Mouse (Mus musculus) spleen, adult 2 months (tissue): ENCODE measurements around the gene Zfp90. TPM values are rescaled to one million over a fixed set of nuclear protein-coding genes. Genes with fewer than 3 reads are reported as not detected.
A peak's percentile ranks its signal among the peaks of the same experiment; 100 is the strongest.

Experiments
- DNase-seq, 2 experiments: peaks; one replicate each; pipeline versions ENCODE4 v3.0.0 to v3.0.0-alpha.2; 2012 to 2021; ENCODE audit warnings: low spot score in 2 of 2, low read depth in 1 of 2
- H3K27ac ChIP-seq: fragments of 200-500 bp; 2 replicates; pipeline ENCODE4 v1.5.1; 2012; ENCODE audit warnings: low read length, inconsistent platforms; ENCODE audit not compliant: insufficient read depth
- H3K27me3 ChIP-seq: fragments of 200-500 bp; 2 replicates; pipeline ENCODE4 v1.6.1; 2012; ENCODE audit warnings: mild to moderate bottlenecking, moderate library complexity, low read length, inconsistent platforms; ENCODE audit not compliant: control insufficient read depth, insufficient read depth
- H3K36me3 ChIP-seq: fragments of 200-500 bp; 2 replicates; pipeline ENCODE4 v1.6.1; 2012; ENCODE audit warnings: mild to moderate bottlenecking, low read length, inconsistent platforms; ENCODE audit not compliant: control insufficient read depth, insufficient read depth
- H3K4me1 ChIP-seq: fragments of 200-500 bp; 2 replicates; pipeline ENCODE4 v1.6.1; 2011; ENCODE audit warnings: inconsistent platforms; ENCODE audit not compliant: control insufficient read depth, insufficient read depth, insufficient read length
- H3K4me3 ChIP-seq: fragments of 200-500 bp; 2 replicates; pipeline ENCODE4 v1.5.1; 2011; ENCODE audit warnings: mild to moderate bottlenecking, inconsistent platforms; ENCODE audit not compliant: insufficient read depth, insufficient read length; ENCODE audit errors: extremely low read depth
- CTCF ChIP-seq: fragments of 200-500 bp; IDR thresholded peaks from 2 replicates; pipeline ENCODE4 v1.5.1; 2011; ENCODE audit warnings: mild to moderate bottlenecking, inconsistent platforms; ENCODE audit not compliant: insufficient read depth, insufficient read length, insufficient replicate concordance; ENCODE audit errors: extremely low read depth
- POLR2A ChIP-seq: fragments of 200-500 bp; IDR thresholded peaks from 2 replicates; pipeline ENCODE4 v1.6.1; 2011; ENCODE audit warnings: low read depth, low read length, inconsistent platforms
- WGBS: fragments of 180-500 bp; shearing (Covaris S2); methylation state at CpG from one replicate; pipeline ENCODE4 v1.1.7; 2018; 5-methylcytosine and 5-hydroxymethylcytosine counted together
- polyA plus RNA-seq: library from polyadenylated mRNA; depleted of rRNA; stranded (reverse); fragments of >200 nt; gene quantifications from 2 replicates; pipeline ENCODE4 v1.2.3, GENCODE M21; 2012

Gene Zfp90
- polyA plus RNA-seq, 1 experiment = 2.2 TPM

GRCm38 (mm10) chr8:106432954-106433570 is 17.9 kb downstream of the Zfp90 start:
- DNase-seq = peak; percentile 31 to 67
- 14% methylated on average over 20 of the region's 20 CpGs for WGBS
- H3K27ac ChIP-seq = no peak overlapping the region

GRCm38 (mm10) chr8:106433667-106434066 is 18.5 kb downstream of the Zfp90 start:
- Histone ChIP-seq H3K36me3 (no peaks in the 10 kb centered on the region), H3K27ac (no peak overlapping the region), H3K27me3 (peaks cover 4% of the 10 kb centered on the region; the same call in 1 of the 2 replicates), H3K4me1 (no peaks in the 10 kb centered on the region), H3K4me3 (no peak overlapping the region)
- 65% methylated on average over 1 of the region's 1 CpGs for WGBS
- TF ChIP-seq CTCF = no peak
- no peak for TF ChIP-seq POLR2A
- no peak for DNase-seq

More at GRCm38 (mm10) chr8:106432954-106433570, 17.9 kb downstream of the Zfp90 start:
- TF ChIP-seq CTCF (peak; percentile 99), POLR2A (no peak)
- Histone ChIP-seq H3K27me3 (peaks cover 4% of the 10 kb centered on the region; the same call in 1 of the 2 replicates), H3K36me3 (no peaks in the 10 kb centered on the region), H3K4me3 (no peak overlapping the region; the same call in 1 of the 2 replicates), H3K4me1 (no peaks in the 10 kb centered on the region)

- TF ChIP-seq CTCF = no peak
- H3K4me1 ChIP-seq = peaks cover under 1% of the 10 kb centered on the region; the same call in 1 of the 2 replicates
- no peak overlapping the region for H3K4me3 ChIP-seq
- no peaks in the 10 kb centered on the region for H3K36me3 ChIP-seq
- H3K27me3 ChIP-seq = peaks cover 4% of the 10 kb centered on the region; the same call in 1 of the 2 replicates
- 88% methylated on average over 3 of the region's 3 CpGs for WGBS
- no peak for DNase-seq
- H3K27ac ChIP-seq = no peak overlapping the region
Observed at GRCm38 (mm10) chr8:106437781-106438180, 22.7 kb downstream of the Zfp90 start.

DNA sequence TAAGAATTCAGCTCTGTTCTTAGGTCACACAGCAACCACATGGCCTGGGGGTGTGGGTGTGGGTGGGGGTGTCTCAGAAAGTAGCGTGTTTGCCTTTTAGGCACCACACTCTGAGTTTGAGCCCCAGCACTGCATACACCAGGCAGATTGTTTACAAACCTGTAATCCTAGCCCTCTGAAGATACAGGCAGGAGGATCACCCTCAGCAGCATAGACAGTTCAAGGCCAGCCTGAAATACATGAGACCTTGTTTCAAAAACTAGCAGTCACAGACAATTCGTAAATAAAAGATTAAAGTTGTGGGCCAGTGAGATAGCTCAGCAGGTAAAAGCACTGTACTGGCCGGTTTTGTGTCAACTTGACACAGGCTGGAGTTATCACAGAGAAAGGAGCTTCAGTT is 25.0 kb downstream of the Zfp90 start:
- H3K27ac ChIP-seq = no peak overlapping the region
- WGBS = 85% methylated on average over 3 of the region's 3 CpGs
- TF ChIP-seq POLR2A = no peak
- no peak for TF ChIP-seq CTCF

GRCm38 (mm10) chr8:106442740-106443139 is 27.6 kb downstream of the Zfp90 start:
- TF ChIP-seq POLR2A (no peak), CTCF (no peak)
- DNase-seq = no peak
- 95% methylated on average over 1 of the region's 1 CpGs for WGBS
- Histone ChIP-seq H3K4me1 (peaks cover 3% of the 10 kb centered on the region; the same call in 1 of the 2 replicates), H3K27ac (no peak overlapping the region), H3K36me3 (no peaks in the 10 kb centered on the region), H3K4me3 (no peak overlapping the region), H3K27me3 (no peaks in the 10 kb centered on the region)

More for the DNA sequence above, 25.0 kb downstream of the Zfp90 start:
- no peak for DNase-seq
- Histone ChIP-seq H3K36me3 (no peaks in the 10 kb centered on the region), H3K27me3 (no peaks in the 10 kb centered on the region), H3K4me1 (peaks cover 3% of the 10 kb centered on the region; the same call in 1 of the 2 replicates), H3K4me3 (no peak overlapping the region)

DNA sequence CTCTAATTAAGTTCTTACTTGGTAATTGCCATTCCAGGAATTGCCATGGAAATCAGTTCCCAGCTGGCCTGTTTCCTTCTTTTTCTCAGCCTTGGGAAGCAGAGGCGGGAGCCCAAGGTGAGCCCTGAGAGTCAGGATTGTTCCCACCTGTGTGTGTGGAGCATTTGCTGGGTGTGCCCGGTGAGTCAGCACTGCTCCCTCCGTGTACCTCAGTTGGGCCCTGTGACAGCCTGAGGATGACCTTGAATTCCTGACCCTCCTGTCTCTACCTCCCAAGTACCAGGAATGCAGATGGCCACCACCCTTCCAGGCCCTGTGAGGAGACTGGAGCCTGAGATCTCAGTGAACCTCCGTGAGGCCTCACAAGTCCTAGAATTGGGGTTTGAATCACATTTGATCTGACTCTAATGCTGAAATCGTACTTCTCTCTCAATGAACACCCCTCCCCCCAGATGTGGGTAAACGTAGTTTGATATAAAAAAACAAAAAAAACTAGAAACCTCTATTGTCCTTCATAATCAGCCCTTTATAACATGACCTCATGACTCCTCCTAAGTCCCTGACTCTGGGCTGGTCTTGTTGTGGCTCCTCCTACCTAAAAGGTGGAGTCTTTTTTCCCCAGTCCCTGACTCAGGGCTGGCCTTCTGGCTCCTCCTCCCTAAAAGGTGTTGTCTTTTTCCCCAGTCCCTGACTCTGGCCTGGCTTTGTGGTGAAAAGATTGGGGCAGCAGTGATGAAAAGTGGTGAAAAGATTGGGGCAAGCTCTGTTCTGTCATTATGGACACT is 36.4 kb downstream of the Zfp90 start:
- no peak for DNase-seq
- TF ChIP-seq POLR2A (no peak), CTCF (no peak)
- no peaks in the 10 kb centered on the region for H3K4me1 ChIP-seq
- H3K27me3 ChIP-seq = no peaks in the 10 kb centered on the region
- 82% methylated on average over 6 of the region's 6 CpGs for WGBS
- no peak overlapping the region for H3K27ac ChIP-seq
- H3K36me3 ChIP-seq = no peaks in the 10 kb centered on the region
- H3K4me3 ChIP-seq = no peak overlapping the region
